Mouse (Mus musculus) kidney, adult 2 months (tissue): ENCODE data around the gene Sh3bp4.

Experiments
- CTCF ChIP-seq: fragments of 200-500 bp; conservative IDR thresholded peaks from 2 replicates; pipeline ENCODE4 v1.5.1; 2011; ENCODE audit warnings: low read depth, mild to moderate bottlenecking, control low read depth, low read length, moderate library complexity, mixed read lengths; ENCODE audit not compliant: insufficient read depth, insufficient read length
- POLR2A ChIP-seq: fragments of 200-500 bp; IDR thresholded peaks from one replicate; pipeline ENCODE4 v1.6.1; 2011; ENCODE audit warnings: low read depth, low read length, control low read depth

DNA sequence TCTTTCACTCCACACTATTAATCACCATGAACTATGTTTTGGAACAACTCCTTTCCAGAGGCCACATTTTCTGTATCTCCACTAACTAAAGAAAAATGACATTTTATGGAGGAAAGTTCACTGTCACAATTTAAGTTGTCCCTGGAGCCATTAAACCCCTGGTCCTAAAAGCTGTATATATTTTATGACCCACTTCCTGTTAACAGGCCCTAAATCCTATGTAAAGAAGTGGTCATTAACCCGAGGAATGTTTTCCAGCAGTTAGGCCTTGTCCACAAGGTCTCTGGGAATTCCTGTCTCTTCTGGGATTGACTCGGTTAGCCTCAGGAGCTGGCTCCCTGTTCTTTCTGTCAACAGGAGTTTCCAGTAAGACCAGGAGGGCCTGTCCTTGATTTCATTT is 30.4 kb upstream of the Sh3bp4 start:
- TF ChIP-seq POLR2A (no peak), CTCF (no peak)
